Mouse (Mus musculus) C2C12 (cell line): ENCODE results near the gene Kntc1. TPM values are rescaled to one million over a fixed set of nuclear protein-coding genes. Genes with fewer than 3 reads are reported as not detected.

Experiments used
- H3K27me3 ChIP-seq: one replicate; pipeline ENCODE4 v1.6.1; 2011; ENCODE audit not compliant: control insufficient read depth, insufficient read depth, insufficient read length
- H3K36me3 ChIP-seq: one replicate; pipeline ENCODE4 v1.6.1; 2011; ENCODE audit not compliant: control insufficient read depth, insufficient read depth
- H3K4me3 ChIP-seq: one replicate; pipeline ENCODE4 v1.5.1; 2011; ENCODE audit warnings: mild to moderate bottlenecking, control low read depth; ENCODE audit not compliant: poor library complexity, insufficient read depth, severe bottlenecking
- H3K79me2 ChIP-seq: one replicate; pipeline ENCODE4 v1.6.1; 2011; ENCODE audit not compliant: control insufficient read depth, insufficient read depth
- H3K79me3 ChIP-seq: one replicate; pipeline ENCODE4 v1.6.1; 2011; ENCODE audit warnings: low read depth, control low read depth
- H3ac ChIP-seq: one replicate; pipeline ENCODE3; 2011; ENCODE audit warnings: low read depth; ENCODE audit not compliant: control insufficient read depth, insufficient read length
- CEBPB ChIP-seq: IDR thresholded peaks from one replicate; pipeline ENCODE4 v1.6.1; 2011; ENCODE audit warnings: low read depth, mild to moderate bottlenecking, control low read depth, moderate library complexity
- CTCF ChIP-seq: IDR thresholded peaks from one replicate; pipeline ENCODE4 v1.5.1; 2011; ENCODE audit not compliant: control insufficient read depth, insufficient read depth, insufficient read length
- FOSL1 ChIP-seq: IDR thresholded peaks from one replicate; pipeline ENCODE4 v1.8.0; 2011; ENCODE audit warnings: mild to moderate bottlenecking, low read length; ENCODE audit not compliant: poor library complexity, insufficient read depth, severe bottlenecking
- MAX ChIP-seq: IDR thresholded peaks from one replicate; pipeline ENCODE4 v1.6.1; 2011; ENCODE audit warnings: mild to moderate bottlenecking, control low read depth
- MYOD1 ChIP-seq: IDR thresholded peaks from one replicate; pipeline ENCODE4 v1.6.1; 2011; ENCODE audit warnings: low read depth; ENCODE audit not compliant: control insufficient read depth, insufficient read length
- MYOG ChIP-seq: IDR thresholded peaks from one replicate; pipeline ENCODE4 v1.6.1; 2011; ENCODE audit not compliant: control insufficient read depth, insufficient read length; ENCODE audit errors: extremely low read depth
- USF1 ChIP-seq: IDR thresholded peaks from one replicate; pipeline ENCODE4 v1.6.1; 2011; ENCODE audit warnings: low read depth, mild to moderate bottlenecking, control low read depth, moderate library complexity
- polyA plus RNA-seq: library from polyadenylated mRNA; unstranded; fragments of >200 nt; fragmentation: generic; extraction: Trizol; gene quantifications from one replicate; pipeline ENCODE4 v1.2.1, GENCODE M21; 2012; ENCODE audit warnings: missing spikeins

Gene Kntc1
- polyA plus RNA-seq, 1 experiment: 15.1 TPM

DNA sequence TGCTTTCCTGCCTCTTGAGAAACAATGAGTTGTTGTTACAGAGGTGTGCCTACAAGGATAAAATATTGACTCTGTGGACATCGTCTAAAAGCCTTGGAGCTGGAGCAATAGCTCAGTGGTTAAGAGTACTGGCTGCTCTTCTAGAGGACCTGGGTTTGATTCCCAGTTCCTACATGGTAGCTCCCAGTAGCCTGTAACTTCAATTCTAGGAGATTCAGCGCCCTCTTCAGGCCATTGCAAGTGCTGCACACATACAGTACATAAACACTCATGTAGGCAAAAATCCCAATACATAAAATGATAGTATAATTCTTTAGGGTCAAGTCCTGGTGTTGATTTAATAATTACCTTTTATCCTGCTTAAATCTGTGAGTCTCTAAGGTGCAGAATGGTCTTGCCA lies 43.6 kb downstream of the Kntc1 start:
- peaks cover 77% of the 10 kb centered on the region for H3K36me3 ChIP-seq
- no peaks in the 10 kb centered on the region for H3K27me3 ChIP-seq
- TF ChIP-seq MAX (no peak), MYOG (no peak), CEBPB (no peak), USF1 (no peak), MYOD1 (no peak), FOSL1 (no peak), CTCF (no peak)
- H3K79me3 ChIP-seq: no peaks in the 10 kb centered on the region
- no peak overlapping the region for H3ac ChIP-seq
- no peak overlapping the region for H3K4me3 ChIP-seq
- H3K79me2 ChIP-seq: no peaks in the 10 kb centered on the region

DNA sequence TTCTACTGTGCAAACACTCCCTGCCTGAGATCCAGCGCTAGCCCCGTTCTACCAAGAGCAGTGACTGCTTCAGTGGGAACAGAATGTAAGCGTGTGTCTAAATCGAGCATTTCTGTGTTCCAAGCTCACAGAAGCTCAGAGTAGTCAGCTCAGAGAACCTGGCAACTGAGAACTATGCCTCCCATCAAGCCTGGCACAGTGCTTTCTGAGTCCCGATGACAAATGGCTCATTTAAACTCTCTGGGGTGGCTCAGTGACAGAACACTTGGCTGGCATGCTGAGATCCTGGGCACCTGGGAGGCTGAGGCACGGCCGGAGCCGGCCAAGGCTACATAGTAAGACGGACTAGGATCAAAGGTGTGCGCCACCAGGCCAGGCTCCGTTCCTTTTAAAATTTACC lies 56.8 kb downstream of the Kntc1 start:
- Histone ChIP-seq H3ac (no peak overlapping the region), H3K4me3 (no peak overlapping the region), H3K27me3 (no peaks in the 10 kb centered on the region), H3K36me3 (peaks cover 66% of the 10 kb centered on the region), H3K79me2 (no peaks in the 10 kb centered on the region), H3K79me3 (no peaks in the 10 kb centered on the region)
- TF ChIP-seq CEBPB (no peak), MAX (no peak), USF1 (no peak), MYOD1 (no peak), MYOG (no peak), CTCF (no peak), FOSL1 (no peak)

DNA sequence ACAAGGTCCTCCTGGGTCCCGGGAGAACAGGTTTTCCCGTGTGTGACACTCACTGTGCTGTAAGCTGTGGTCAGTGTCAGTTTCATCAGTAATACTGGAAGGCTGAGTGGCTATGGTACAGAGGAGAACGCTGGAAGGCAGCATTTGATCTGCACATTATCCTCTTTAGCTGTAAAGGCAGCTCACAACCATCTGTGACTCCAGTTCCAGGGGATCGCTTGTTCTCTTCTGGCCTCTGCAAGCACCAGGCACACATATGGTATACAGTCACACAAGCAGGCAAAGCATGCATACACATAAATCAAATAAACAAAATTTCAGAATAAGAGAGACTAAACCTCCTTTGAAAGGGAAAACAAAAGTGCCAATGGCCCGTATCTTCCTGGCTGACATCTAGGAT lies 59.0 kb downstream of the Kntc1 start:
- Histone ChIP-seq H3K36me3 (peaks cover 66% of the 10 kb centered on the region), H3ac (no peak overlapping the region)
- TF ChIP-seq MYOD1: no peak
- no peak for TF ChIP-seq MAX
- TF ChIP-seq CTCF: no peak
- TF ChIP-seq FOSL1: no peak
- no peak for TF ChIP-seq CEBPB
- no peak for TF ChIP-seq USF1
- no peak for TF ChIP-seq MYOG

DNA sequence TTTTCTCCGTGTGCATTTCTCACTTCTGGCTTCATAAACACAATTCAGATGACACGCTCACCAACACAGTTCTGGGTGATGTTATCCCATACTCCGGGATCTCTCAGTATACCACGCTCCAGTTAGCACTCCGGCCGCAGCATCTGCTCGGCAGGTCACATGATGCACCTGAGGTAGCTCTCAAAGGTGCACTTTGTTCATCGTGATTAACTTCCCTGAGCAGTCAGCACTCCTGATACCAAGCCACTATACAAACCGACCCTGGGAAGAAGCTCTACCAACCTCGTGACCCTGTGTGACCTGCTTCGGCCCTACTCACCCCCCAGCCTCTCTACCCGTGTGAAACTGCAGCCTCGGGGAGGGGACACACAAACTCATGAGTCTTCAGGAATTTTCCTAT lies 59.6 kb downstream of the Kntc1 start:
- TF ChIP-seq MYOD1: no peak
- TF ChIP-seq USF1: no peak
- TF ChIP-seq CEBPB: no peak
- TF ChIP-seq FOSL1: no peak
- TF ChIP-seq CTCF: no peak
- no peak for TF ChIP-seq MYOG
- TF ChIP-seq MAX: no peak
- Histone ChIP-seq H3K79me2 (no peaks in the 10 kb centered on the region), H3K4me3 (no peak overlapping the region), H3K27me3 (no peaks in the 10 kb centered on the region), H3ac (no peak overlapping the region), H3K79me3 (no peaks in the 10 kb centered on the region), H3K36me3 (peaks cover 63% of the 10 kb centered on the region)

More for the DNA sequence above, 59.0 kb downstream of the Kntc1 start:
- H3K27me3 ChIP-seq: no peaks in the 10 kb centered on the region
- H3K79me3 ChIP-seq: no peaks in the 10 kb centered on the region
- H3K4me3 ChIP-seq: no peak overlapping the region
- H3K79me2 ChIP-seq: no peaks in the 10 kb centered on the region

DNA sequence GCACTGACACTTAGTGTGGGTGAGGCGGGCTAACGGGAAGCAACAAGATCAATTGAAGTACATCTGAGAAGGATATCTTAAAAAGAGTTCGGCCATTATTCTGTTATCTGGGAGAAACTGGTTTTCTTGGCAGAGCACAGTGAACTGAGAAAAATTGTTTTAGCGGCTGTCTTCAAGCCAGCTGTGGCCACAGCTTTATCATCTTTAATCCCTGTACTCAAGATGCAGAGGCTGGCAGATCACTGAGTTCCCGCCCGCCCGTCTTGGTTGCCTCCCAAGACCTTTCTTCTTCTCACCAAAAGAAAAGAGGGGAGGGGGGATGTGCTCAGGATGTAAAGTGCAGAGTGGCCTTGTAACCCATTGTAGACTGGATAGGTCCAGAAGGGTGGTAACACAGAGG lies 67.4 kb downstream of the Kntc1 start:
- Histone ChIP-seq H3K4me3 (no peak overlapping the region), H3K27me3 (no peaks in the 10 kb centered on the region), H3K36me3 (peaks cover 53% of the 10 kb centered on the region), H3K79me2 (no peaks in the 10 kb centered on the region), H3ac (no peak overlapping the region), H3K79me3 (no peaks in the 10 kb centered on the region)
- TF ChIP-seq MYOG: no peak
- TF ChIP-seq CEBPB: no peak
- no peak for TF ChIP-seq MYOD1
- TF ChIP-seq MAX: no peak
- no peak for TF ChIP-seq FOSL1
